Mouse (Mus musculus) heart, adult 2 months (tissue): Measurements from ENCODE around the gene Prune1.

Source experiments
- CTCF ChIP-seq: fragments of 200-600 bp; IDR thresholded peaks from 2 replicates; pipeline ENCODE4 v1.8.1; 2022; ENCODE audit warnings: antibody characterized with exemption, mild to moderate bottlenecking, moderate library complexity
- POLR2A ChIP-seq: fragments of 200-500 bp; IDR thresholded peaks from 2 replicates; pipeline ENCODE4 v1.6.1; 2011; ENCODE audit warnings: mild to moderate bottlenecking, low read depth, low read length, control low read depth; ENCODE audit not compliant: insufficient read depth

DNA sequence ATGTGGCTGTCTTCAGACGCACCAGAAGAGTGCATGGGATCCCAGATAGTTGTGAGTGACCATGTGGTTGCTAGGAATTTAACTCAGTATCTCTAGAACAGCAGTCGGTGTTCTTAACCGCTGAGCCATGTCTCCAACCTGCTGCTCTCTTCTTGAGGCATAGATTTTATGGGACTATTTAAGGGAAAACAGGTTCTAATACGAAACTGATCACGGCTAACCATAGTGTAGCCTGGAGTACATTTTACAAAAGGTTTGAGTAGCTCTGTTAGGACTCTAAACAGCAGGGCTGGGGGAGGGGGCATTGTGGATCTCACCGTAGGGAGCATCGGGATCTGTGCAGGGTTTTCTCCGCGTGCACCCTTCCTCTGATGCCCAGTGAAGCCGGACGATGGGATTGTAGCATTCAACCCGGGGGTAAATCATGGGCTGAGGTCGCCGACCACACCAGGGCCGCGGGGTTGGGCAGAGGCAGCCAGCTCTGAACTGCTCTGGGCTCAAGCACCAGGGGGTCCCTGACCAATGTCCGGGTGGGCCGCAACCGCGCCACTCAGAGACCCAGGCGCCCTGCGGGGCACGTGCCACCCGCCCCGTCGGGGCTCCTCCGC is 32.7 kb upstream of the Prune1 start, which contains the start of gene Cers2:
- TF ChIP-seq CTCF, result no peak
- no peak for TF ChIP-seq POLR2A
